Mouse (Mus musculus): ENCODE results near the gene Kantr. TPM values are rescaled to one million over a fixed set of nuclear protein-coding genes. Genes with fewer than 3 reads are reported as not detected.
A peak's percentile ranks its signal among the peaks of the same experiment; 100 is the strongest.
"Not testable (repeated sequence)": the region's sequence is repeated elsewhere in the genome, so short reads cannot be mapped to it uniquely, and the experiment has no call there.

The Kantr gene
- total RNA-seq (2021) (10 to 100 TPM in 1 of 2 experiments, 1 to 10 TPM in 1; 9.0 to 12.0 TPM), polyA plus RNA-seq (2012; rRNA removed) (5.1 and 6.5 TPM in 2 replicates)
- long read RNA-seq: 0 reads

GRCm38 (mm10) chrX:152326996-152327688 lies at the start of gene Kantr:
TSS of gene Kantr (minus strand) at chrX:152327495.
- DNase-seq: peak; percentile 88

GRCm38 (mm10) chrX:152368397-152369273 lies 41.3 kb upstream of the Kantr start, which contains the start of gene Gpr173:
TSS of gene Gpr173 (minus strand) at chrX:152368704.
- DNase-seq: peak; percentile 39

DNA sequence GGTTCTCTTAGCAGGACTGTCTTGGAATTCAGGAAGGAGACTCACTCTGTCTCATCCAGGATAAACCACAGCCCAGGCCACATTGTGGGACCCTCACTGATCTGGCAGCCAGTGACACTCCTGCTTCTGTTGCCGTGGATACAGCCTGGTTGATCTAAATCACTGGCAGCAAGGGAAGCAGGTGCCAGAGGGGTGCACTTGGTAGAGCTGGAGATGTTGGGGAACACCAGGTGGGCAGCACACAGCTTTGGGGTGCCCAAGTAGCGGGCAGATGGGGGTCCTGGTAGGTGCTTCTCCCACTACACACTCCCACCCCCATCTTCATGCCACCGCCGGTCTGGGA lies 40.7 kb upstream of the Kantr start:
- no peak for DNase-seq

DNA sequence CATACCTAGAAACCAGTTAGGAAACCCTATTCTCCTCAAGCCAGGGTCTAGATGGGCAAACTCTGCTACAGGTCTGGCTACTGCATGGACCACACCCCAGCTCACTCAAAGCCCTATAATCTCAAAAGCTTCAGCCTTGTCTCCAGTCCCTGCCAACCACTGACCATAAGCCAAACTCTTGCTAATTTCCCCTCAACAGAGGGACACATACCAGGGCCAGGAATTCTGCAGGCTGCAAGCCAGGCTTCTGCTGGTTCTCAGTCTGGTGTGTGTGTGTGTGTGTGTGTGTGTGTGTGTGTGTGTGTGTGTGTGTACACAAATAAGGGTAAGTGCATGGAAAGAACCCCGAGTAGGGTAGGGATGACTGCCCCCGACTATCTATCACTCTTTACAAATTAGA lies 39.1 kb upstream of the Kantr start:
- no peak for DNase-seq

DNA sequence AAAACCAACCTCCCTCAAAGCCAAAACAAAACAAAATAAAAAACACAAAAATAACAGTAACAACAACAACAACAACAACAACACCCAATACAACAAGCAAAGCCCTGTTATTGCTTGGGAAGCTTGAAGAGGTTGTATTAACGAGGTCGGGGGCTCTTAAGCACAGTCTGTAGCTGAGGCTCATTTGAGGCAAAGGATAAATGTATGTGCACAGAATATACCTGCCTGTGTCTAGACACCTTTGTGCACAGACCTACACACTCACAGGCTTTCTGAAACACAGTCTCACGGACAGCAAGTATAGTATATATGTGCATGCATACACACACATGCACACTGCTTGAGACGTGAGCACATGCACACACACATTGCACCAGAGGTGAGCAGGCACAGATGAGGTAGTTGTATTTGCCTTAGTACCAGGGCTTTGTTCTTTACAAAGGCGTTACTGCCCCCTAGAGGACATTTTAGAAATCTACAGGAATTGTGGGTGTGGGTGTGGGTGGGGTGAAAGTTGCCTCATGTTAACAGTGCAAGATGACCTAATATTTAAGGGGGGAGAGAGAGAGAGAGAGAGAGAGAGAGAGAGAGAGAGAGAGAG lies 25.4 kb upstream of the Kantr start:
- DNase-seq: peak; percentile 39

- no peak for DNase-seq
These were observed 19.7 kb upstream of the Kantr start for GRCm38 (mm10) chrX:152347041-152347440.

DNA sequence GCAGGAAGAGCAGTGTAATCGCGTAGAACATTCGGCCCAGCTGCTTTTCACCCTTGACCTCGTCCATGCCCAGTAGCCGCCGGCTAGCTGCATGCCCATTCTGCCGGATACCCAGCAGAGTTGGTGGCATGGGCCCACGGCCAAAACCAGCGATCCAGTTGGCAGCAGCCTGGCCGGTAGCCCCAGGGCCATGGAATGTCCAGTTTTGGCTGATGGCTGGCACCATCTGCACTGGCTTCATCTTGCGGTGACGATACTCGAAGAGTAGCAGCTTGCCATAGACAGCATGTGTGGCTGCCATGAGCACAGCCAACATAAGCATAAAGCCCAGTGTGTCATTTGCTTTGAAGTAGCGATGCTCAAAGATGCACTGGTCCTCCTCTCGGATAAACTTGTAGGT lies 19.3 kb upstream of the Kantr start:
- no peak for DNase-seq

- DNase-seq: no peak
These were observed 15.6 kb upstream of the Kantr start for GRCm38 (mm10) chrX:152342903-152343302.

DNA sequence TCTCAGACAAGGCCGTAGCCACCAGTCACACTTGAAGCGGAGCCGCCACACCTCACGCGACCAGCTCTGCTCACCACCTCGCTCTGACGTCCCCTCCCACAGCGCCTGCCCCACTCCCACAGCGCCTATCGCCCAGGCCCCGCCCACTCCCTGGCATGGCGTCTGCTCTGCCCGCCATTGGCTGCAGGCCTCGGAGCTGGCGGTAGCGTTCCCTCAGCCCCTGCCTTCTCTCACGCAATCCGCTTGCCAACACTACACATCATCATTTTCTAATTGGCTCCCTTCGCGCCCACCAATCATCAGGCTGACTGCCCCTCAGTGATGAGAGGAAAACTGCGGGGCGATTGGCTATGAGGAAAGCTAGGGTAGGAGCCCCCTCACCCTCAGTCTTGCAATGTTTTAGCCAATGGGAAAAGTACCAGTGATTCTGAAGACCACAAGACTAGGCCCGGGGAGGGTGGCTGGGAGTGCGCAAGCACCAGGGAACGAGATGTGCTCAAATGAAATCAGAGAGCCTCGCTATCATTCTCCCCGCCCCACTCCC lies 15.1 kb upstream of the Kantr start, which contains the start of gene Tspyl2:
Gene Tspyl2 (minus strand): TSS at position 68 of the 544 bp plus-strand sequence.
- DNase-seq: peak; percentile 96

GRCm38 (mm10) chrX:152341496-152341895 lies 14.2 kb upstream of the Kantr start:
- DNase-seq: peak; percentile 21

- peak; percentile 92 for DNase-seq
These were observed 9.4 kb upstream of the Kantr start for GRCm38 (mm10) chrX:152336546-152337332.

DNA sequence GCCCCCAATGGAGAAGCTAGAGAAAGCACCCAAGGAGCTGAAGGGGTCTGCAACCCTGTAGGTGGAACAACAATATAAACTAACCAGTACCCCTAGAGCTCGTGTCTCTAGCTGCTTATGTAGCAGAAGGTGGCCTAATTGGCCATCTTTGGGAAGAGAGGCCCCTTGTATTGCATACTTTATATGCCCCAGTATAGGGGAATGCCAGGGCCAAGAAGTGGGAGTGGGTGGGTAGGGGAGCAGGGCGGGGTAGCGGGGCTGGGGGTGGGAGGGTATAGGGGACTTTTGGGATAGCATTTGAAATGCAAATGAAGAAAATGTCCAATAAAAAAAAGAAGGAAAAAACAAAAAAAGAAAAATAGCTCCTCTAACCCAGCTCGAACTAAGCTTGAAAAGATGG lies 8.8 kb upstream of the Kantr start:
- not testable (repeated sequence) for DNase-seq

- not testable (repeated sequence) for DNase-seq
These were observed 2.1 kb upstream of the Kantr start for GRCm38 (mm10) chrX:152329400-152329799.

- no peak for DNase-seq
These were observed 376 bp upstream of the Kantr start for GRCm38 (mm10) chrX:152327689-152328052.

GRCm38 (mm10) chrX:152323584-152323983 lies 3.7 kb downstream of the Kantr start:
- DNase-seq: no peak

- DNase-seq: no peak
These were observed 4.5 kb downstream of the Kantr start for GRCm38 (mm10) chrX:152322776-152323175.

DNA sequence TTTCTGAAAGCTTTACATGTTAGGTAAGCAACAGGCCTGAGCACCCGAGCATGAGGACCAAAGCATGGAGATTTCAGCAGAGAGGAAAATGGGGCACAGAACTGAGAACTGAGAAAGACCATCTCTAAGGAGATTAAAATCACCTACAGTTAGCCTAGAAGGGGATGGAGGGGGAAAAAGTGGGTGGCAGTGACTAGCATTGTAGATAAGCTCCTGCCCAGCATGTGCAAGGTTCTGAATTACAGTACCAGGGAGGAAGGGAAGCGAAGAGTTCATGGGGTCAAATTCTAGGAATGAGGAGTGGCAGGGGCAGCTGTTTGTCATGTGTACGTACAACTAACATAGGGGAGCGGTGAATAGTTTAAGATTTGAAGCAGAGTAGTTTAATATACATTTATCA lies 6.8 kb downstream of the Kantr start:
- DNase-seq: no peak

DNA sequence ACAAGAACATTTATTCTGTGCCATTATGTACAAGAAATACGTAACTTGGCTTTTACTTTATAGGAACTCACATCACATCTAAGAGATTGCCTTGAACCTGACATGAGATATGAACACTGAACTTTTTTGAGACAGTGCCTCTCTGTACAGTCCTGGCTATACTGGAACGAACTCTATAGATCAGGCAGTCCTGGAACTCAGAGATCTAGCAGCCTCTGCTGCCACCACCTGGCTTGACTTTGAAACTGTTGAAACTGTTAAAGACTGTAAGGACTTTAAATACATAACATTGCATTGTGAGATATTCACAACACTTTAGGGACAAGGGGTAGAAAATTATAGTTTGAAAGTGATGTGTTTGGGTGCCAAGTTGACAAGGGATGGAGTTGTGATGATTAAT lies 19.4 kb downstream of the Kantr start:
- DNase-seq: peak; percentile 52

- no peak for DNase-seq
These were observed 19.9 kb downstream of the Kantr start for GRCm38 (mm10) chrX:152307371-152307770.

- no peak for DNase-seq
These were observed 21.1 kb downstream of the Kantr start for GRCm38 (mm10) chrX:152306224-152306623.

- DNase-seq: not testable (repeated sequence)
These were observed 40.3 kb downstream of the Kantr start for GRCm38 (mm10) chrX:152287026-152287425.

DNA sequence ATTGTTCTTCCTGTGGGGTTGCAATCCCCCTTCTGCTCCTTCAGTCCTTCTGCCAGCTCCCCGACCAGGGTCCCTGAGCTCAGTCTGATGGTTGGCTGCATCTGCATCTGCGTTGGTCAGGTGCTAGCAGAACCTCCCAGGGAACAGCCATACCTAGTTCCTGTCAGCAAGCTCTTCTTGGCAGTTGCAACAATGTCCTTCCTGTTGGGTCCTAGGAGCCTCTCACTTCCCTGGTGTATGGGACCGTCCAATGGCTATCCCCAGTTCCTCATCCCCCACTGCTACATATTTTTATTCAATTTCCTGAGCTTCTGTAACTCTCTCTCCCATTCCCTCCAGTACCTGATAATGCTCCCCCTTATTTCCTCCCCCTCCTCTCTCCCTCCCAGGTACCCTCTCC lies 42.5 kb downstream of the Kantr start:
- no peak for DNase-seq
